Mouse (Mus musculus): ENCODE measurements at regions not wholly inside any gene's neighbourhood (a gene's known extent, or its start where the extent isn't known, plus 50 kb on each side); places are given as distances from the start of the nearest gene placed in this dataset.

- DNase-seq = peak; percentile 7
These were observed 259.2 kb upstream of the Csf3r start for GRCm38 (mm10) chr4:125765171-125765570.

DNA sequence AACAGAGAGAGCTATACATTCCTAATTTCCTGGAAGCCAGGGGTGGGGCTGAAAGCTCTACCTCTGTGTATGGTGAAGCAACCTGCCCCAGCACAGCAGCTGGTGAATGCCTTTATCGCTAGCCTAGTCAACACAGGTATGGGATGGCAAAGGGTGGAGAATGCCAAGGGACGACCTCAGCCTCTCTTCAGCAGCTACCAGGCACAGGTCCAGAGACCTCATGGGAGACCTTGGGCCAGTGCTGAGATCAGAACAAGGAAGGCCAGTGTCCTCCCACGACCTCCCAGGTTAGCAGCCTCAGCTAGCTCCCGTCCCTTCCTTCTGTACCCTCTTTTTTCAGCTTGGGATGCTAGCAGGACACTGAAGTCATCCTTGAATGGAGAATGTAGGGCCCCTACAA is 247.2 kb upstream of the Csf3r start:
- DNase-seq = no peak

DNA sequence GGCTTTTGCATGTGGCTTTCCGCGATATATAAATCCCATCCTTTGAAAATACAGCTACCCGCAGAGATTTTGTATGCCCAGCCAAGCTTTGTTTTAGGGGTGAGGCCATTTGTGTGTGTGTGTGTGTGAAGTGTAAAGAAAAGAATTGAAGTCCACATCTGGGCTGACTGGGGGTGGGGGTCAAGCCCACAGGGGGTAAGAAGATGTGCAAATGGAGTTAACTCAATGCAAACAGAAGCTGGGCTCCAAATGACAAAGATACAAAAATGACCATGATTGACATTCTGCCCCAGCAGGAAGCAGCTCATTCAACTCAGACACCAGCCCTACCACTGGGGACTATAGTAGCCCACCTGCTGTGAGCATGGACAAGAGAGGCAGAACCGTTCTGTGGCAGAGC is 244.2 kb upstream of the Csf3r start:
- no peak for DNase-seq

GRCm38 (mm10) chr4:125780921-125781487 is 243.3 kb upstream of the Csf3r start:
- DNase-seq = no peak

DNA sequence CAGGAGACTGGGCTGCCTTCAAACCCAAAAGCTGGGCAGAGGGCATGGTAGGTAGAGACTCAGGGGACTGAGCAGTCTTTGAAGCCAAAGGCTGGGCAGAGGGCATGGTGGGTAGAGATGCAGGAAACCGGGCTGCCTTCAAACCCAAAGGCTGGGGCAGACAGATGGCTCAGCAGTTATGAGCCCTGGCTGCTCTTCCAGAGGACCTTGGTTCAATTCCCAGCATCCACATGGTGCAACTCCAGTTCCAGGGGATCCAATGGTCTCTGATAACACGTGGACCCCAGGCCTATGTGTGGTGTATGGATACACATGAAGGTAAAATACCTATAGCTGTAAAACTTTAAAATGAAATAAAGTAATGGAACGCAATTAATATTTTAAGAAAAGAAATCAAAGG is 242.0 kb upstream of the Csf3r start:
- DNase-seq = no peak

GRCm38 (mm10) chr4:125786083-125786482 is 238.3 kb upstream of the Csf3r start:
- no peak for DNase-seq

DNA sequence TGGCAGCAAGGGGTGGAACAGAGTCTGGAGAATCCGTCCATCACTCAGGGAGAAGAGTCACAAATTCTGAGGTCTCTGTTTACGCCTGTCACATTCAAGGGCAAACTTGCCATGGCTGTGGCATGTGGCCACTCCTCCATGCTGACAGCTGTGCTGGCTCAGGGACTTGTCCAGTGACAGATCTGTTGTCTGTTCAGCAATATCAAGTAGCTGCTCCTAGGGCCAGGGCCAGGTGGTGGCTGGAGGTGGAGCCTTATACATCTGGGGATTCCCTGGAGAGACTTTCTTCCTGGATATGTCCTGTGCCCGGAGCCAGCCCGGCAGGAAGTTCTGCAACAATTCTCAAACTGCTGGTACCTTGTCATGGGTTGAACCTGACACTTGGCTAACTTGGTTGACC is 229.7 kb upstream of the Csf3r start:
- DNase-seq = no peak

DNA sequence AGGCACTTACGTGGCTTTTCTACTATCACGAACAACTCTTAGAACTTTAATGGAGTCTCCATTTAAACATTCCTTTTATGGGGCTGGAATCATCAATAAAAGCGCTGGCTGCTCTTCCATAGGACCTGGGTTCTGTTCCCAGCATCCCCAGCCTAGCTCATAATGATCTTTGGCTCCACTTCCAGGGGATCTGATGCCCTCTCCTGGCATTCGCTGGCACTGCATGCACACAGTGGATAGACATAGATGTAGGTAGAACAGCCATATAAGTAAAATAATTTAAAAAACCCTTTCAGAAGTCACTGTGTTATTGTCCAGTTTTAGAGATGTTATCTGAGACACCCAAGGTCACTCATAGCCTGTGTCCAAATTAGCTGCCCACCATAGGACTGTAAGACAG is 216.4 kb upstream of the Csf3r start:
- DNase-seq = no peak

GRCm38 (mm10) chr4:125809446-125810108 is 214.8 kb upstream of the Csf3r start:
- DNase-seq = no peak

GRCm38 (mm10) chr4:125810247-125810646 is 214.1 kb upstream of the Csf3r start:
- DNase-seq = no peak

DNA sequence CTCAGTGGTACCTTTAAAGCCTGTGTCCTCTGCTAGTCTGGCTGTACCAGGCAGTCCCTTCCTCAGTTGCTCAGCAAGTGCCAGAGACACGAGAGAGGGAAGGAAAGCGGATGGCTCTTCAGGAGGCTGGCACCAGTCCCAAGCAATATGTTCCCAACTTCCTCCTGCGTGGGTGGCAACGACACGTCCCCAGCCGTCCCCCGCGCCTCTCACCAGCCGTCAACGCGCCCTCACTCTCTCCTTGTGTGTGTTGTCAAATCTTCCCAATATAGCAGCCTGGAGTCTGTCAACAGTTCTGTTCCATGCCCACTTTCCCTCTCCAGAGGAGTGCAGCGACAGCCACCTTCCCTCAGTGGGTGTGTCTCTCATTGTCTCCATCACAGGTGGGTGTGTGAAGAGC is 210.0 kb upstream of the Csf3r start:
- no peak for DNase-seq

DNA sequence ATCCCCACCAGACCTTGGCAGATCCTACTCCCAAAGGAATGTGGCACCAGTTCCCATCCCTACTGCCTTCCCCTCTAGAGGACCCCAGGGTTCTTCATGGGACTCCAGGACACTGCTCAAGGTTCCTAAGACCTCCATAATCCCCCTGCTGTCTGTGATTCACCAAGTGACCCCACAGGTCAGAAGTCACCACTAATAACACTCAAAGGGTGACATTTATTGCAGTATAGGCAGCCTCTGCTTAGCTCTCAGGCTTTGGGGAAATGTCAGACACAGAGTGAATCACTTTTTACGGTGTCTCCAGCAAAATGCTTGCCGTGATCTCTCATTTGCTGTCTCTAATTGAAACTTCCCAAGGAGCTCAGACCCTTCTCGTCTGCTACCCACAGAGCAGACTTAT is 209.1 kb upstream of the Csf3r start:
- no peak for DNase-seq

GRCm38 (mm10) chr4:125824525-125824924 is 199.8 kb upstream of the Csf3r start:
- DNase-seq = no peak

DNA sequence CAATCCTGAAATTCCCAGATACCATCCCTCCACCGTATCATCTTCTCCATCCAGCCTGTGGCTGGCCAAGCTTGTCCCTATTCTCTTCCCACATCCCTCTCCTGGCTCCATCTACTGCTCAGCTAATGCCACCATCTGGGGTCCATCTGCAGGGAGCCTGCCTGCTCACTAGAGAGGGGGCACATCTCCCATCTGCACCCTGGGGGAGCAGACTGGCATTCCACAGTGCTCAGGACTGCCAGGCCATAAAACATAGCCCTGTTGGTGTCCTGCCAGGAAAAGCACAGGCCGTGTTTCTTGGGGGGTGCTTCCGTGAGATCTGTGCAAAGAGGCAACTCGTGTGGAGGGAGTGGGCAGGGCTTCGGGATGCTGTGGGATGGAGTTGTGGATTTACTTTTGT is 197.9 kb upstream of the Csf3r start:
- DNase-seq = no peak

DNA sequence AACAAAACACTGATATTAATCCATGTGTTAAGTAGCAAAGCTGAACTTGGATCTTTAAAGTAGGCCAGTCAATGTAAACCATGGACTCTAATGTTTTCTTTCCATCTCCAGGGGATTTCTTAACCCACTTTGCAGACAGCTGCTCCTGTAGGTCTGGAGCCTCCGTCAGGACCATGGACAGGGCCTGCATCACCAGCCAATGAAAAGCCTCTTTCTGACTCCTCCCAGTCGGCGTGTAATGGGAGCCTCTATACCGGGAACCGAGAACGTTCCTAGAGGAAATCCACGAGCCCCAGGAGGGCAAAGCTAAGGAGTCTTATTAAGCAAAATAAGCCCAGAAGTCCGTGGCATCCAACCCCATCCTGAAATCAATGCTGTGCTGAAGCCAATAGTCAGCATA is 189.1 kb upstream of the Csf3r start:
- no peak for DNase-seq

DNA sequence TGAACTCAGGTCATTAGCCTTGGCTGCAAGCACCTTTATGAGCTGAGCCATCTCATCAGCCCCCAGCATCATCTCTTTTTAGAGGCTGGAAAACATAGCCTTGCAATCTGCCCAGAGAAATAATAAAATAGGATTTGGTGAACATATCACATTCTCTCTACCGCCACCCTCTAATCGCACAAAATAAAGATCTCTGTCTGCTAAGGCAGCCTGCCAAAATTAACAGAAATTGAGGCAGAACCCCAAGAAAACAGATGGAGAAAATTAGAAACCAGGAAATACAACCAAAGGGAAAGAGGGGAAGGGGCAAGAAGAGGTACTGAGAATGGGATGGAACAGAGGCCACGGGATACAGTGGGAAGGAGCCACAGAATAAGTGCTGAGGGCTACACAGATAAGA is 176.8 kb upstream of the Csf3r start:
- DNase-seq = no peak

DNA sequence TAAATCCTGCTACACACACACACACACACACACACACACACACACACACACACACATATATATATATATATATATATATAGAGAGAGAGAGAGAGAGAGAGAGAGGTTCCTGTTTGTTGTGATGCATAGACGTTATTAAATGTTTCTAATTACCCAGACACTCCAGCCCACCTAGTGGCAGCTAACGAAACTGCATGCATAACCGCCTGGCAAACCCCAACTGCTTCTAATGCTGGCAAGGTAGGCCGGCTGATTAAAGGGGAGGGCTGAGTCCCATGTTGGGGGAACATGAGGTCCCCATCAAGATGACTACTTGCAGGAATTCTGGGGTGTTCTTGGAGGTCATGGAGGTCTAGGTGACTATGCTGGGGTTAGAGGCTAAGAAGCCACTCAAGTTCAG is 174.1 kb upstream of the Csf3r start:
- DNase-seq = peak; percentile 31

- DNase-seq = no peak
These were observed 171.8 kb upstream of the Csf3r start for GRCm38 (mm10) chr4:125852545-125852944.

GRCm38 (mm10) chr4:125855983-125856591 is 168.3 kb upstream of the Csf3r start:
- DNase-seq = no peak

DNA sequence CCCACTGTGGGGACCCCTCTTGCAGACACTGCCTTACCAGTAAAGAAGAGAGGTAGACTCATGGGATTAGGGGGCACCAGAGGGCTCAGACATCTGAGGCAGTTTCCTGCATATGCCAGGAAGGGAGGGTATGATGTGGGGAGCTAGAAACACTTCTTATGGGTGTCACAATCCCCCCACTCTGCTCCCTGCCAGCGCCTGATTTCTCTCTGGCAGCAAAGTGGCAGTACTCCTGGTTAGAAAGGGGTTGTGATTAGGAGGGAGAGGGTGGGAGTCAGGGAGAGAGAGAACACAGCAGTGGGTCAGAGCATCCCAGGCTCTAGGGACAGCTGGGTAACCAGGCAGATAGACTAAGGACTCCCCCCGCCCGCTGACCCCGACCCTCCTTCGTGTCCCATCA is 167.6 kb upstream of the Csf3r start:
- no peak for DNase-seq

DNA sequence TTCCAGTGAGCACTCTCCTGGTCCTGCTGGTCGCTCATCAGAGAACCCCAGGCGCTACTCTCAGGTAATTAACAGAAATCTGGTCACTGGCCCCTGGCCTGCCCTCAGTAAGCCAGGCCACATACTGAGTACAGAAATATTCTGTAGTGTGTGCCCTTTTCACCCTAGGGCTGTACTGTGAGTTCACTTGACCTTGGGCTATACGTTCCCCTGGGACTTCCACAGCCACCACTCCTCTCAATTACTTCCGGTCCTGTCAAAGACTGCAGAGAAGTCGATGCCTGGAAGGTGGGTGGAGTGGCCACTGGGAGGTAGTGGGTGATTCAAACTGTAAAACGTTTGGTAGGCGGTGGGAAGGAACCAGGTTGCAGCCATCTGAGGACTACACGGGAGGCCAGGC is 159.3 kb upstream of the Csf3r start:
- no peak for DNase-seq

DNA sequence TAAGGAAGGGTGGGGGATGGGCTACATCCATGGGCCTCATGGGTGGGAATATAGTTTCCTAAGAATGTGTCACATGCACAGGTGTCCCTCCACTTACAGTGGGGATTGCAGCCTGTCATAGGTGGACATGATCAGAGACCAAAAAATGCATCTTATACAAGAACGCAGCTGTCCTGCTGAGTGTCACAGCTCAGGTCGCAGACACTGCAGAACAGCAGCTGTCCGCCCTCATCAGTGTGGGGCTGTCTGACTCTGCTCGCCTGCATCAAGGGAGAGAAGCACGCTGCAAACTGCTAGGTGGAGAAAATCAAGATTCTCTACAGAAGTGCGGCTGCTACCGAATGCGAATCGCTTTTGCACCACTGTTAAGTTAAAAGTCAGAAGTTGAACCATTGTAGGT is 158.6 kb upstream of the Csf3r start:
- DNase-seq = no peak

DNA sequence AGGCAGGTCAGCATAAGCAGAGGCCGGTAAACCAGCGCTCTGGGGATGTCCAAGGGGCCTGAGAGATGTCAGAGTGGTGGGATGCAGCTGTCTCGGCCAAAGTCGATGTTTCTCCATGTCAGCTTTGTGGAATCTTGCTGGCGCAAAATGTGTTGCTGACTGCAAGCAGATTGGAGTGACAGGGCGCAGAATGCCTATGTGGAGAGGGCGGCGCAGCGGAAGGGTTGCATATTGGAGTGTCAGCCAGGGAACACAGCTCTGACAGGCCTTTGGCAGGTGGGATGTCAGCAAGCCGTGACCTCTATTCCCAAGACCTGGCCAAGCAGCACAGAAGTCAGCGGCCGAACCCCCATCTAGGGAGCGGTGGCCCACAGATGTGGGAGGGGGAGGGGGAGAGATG is 153.1 kb upstream of the Csf3r start:
- DNase-seq = no peak

- DNase-seq = no peak
These were observed 144.3 kb upstream of the Csf3r start for GRCm38 (mm10) chr4:125880028-125880427.

GRCm38 (mm10) chr4:125882531-125882930 is 141.8 kb upstream of the Csf3r start:
- DNase-seq = no peak
